Mouse (Mus musculus) cerebellum, adult 2 months (tissue): ENCODE data around the gene Adcy9.

Experiments
- CTCF ChIP-seq: fragments of 200-500 bp; IDR thresholded peaks from 2 replicates; pipeline ENCODE4 v1.5.1; 2011; ENCODE audit warnings: low read depth, mild to moderate bottlenecking, control low read depth, low read length, moderate library complexity, borderline replicate concordance; ENCODE audit not compliant: insufficient read depth
- POLR2A ChIP-seq: fragments of 200-500 bp; IDR thresholded peaks from 2 replicates; pipeline ENCODE4 v1.6.1; 2011; ENCODE audit warnings: low read length, control low read depth, borderline replicate concordance; ENCODE audit not compliant: insufficient read depth

GRCm38 (mm10) chr16:4337269-4337668 is 83.0 kb downstream of the Adcy9 start:
- no peak for TF ChIP-seq POLR2A
- no peak for TF ChIP-seq CTCF
